In genomic region chr10:28954515-28954914, GRCm38 (mm10) we compare ENCODE assay signal across 14 mouse cellular contexts. TPM values are rescaled to one million over a fixed set of nuclear protein-coding genes. Genes with fewer than 3 reads are reported as not detected.
A peak's percentile ranks its signal among the peaks of the same experiment; 100 is the strongest.
DNase-seq lines count a peak whose midpoint lies in the region; ATAC-seq and TF ChIP-seq lines count a peak whose summit lies in the region.
"Had no signal": no experiment of that assay in that cellular context is flagged by ENCODE, and none has a peak within 500 bp of the region (broad histone marks: within the 10 kb centered on the region; RNA-seq: fewer than 3 reads in every experiment).

No protein-coding gene starts in this region.

- no peak for ATAC-seq in heart, embryonic 16.5 days (replicated peaks; ENCODE audit: extremely low read depth, insufficient read depth, low FRiP score)
- ATAC-seq in midbrain, embryonic 11.5 days (ENCODE audit: low FRiP score), result peak; percentile 54

- no peak for TF ChIP-seq POLR2A in myocyte (IDR thresholded peaks at IDR 0.05; ENCODE audit: insufficient read length, low read depth)

- no peak overlapping the region for H3K4me3 ChIP-seq in heart, embryonic 16.5 days (ENCODE audit: low read length)
- no peak overlapping the region for H3K4me3 ChIP-seq in midbrain, embryonic 11.5 days (ENCODE audit: low read depth, low read length)
- no peak overlapping the region for H3K4me3 ChIP-seq in midbrain, embryonic 10.5 days
- no peak overlapping the region for H3K4me3 ChIP-seq in myocyte
- H3K4me3 ChIP-seq: stomach, embryonic 15.5 days had no signal

- WGBS in heart, embryonic 16.5 days, result 49% methylated on average over 4 of the region's 4 CpGs
- WGBS in midbrain, embryonic 11.5 days, result 72% methylated on average over 4 of the region's 4 CpGs
- 76% methylated on average over 4 of the region's 4 CpGs for WGBS in midbrain, embryonic 10.5 days

- intact Hi-C loops in heart, postnatal 10 days (cut with DNase I), result loop anchor here (10.0 kb wide), 2 partner anchors 50 to 470 kb away; no protein-coding TSS in a partner anchor

- no peak overlapping the region for H3K27ac ChIP-seq in heart, embryonic 16.5 days (ENCODE audit: low read length)
- H3K27ac ChIP-seq in midbrain, embryonic 11.5 days (ENCODE audit: low read depth, low read length), result no peak overlapping the region
- H3K27ac ChIP-seq in midbrain, embryonic 10.5 days (replicated peaks), result no peak overlapping the region
- H3K27ac ChIP-seq: stomach, embryonic 15.5 days had no signal

- no peak overlapping the region for H3K9ac ChIP-seq in heart, embryonic 16.5 days (ENCODE audit: low read length)
- H3K9ac ChIP-seq in midbrain, embryonic 11.5 days (ENCODE audit: low read length), result no peak overlapping the region
- H3K9ac ChIP-seq: stomach, embryonic 15.5 days had no signal

- H3K4me1 ChIP-seq in heart, embryonic 16.5 days (ENCODE audit: control insufficient read depth, insufficient read depth, low read length), result no peaks in the 10 kb centered on the region
- H3K4me1 ChIP-seq in midbrain, embryonic 11.5 days (ENCODE audit: control insufficient read depth, insufficient read depth, low read length), result no peaks in the 10 kb centered on the region
- H3K4me1 ChIP-seq in midbrain, embryonic 10.5 days, result no peaks in the 10 kb centered on the region
- H3K4me1 ChIP-seq: stomach, embryonic 15.5 days had no signal

- H3K4me2 ChIP-seq in heart, embryonic 16.5 days (ENCODE audit: low read depth, low read length), result peak overlapping the region; percentile 29
- H3K4me2 ChIP-seq in midbrain, embryonic 11.5 days, result no peak overlapping the region
- H3K4me2 ChIP-seq in myocyte (ENCODE audit: low read depth), result peak overlapping the region; percentile 34
- H3K4me2 ChIP-seq: stomach, embryonic 15.5 days had no signal

- DNase-seq in heart, postnatal 10 days, result no peak
- DNase-seq in midbrain, embryonic 11.5 days (ENCODE audit: low spot score, missing footprints), result no peak
- DNase-seq in midbrain, embryonic 10.5 days (ENCODE audit: low spot score), result no peak
- peak; percentile 8 for DNase-seq in ZHBTc4 (ENCODE audit: low read depth, low spot score)
- no peak for DNase-seq in cerebellum, postnatal 36 days
- no peak for DNase-seq in natural killer cell, adult 2 months (ENCODE audit: low spot score in 2 of 2)

- H3K36me3 ChIP-seq in heart, embryonic 16.5 days (ENCODE audit: control insufficient read depth, insufficient read depth), result no peaks in the 10 kb centered on the region
- H3K36me3 ChIP-seq in midbrain, embryonic 11.5 days (ENCODE audit: control insufficient read depth, insufficient read depth, low read length), result no peaks in the 10 kb centered on the region
- H3K36me3 ChIP-seq in midbrain, embryonic 10.5 days, result no peaks in the 10 kb centered on the region
- H3K36me3 ChIP-seq in myocyte (ENCODE audit: control insufficient read depth, insufficient read depth), result no peaks in the 10 kb centered on the region
- H3K36me3 ChIP-seq: stomach, embryonic 15.5 days had no signal

- no peaks in the 10 kb centered on the region for H3K9me3 ChIP-seq in heart, embryonic 16.5 days (replicated peaks; ENCODE audit: control insufficient read depth, low read length)
- H3K9me3 ChIP-seq in midbrain, embryonic 11.5 days (ENCODE audit: control insufficient read depth, low read length), result no peaks in the 10 kb centered on the region
- H3K9me3 ChIP-seq in midbrain, embryonic 10.5 days (replicated peaks), result no peaks in the 10 kb centered on the region
- H3K9me3 ChIP-seq: stomach, embryonic 15.5 days had no signal

- H3K79me2 ChIP-seq in myocyte (ENCODE audit: control insufficient read depth, insufficient read depth), result no peaks in the 10 kb centered on the region

- H3K27me3 ChIP-seq in heart, embryonic 16.5 days (ENCODE audit: control insufficient read depth, insufficient read depth, low read length), result no peaks in the 10 kb centered on the region
- H3K27me3 ChIP-seq in midbrain, embryonic 11.5 days (ENCODE audit: control insufficient read depth, insufficient read depth, low read length), result no peaks in the 10 kb centered on the region
- H3K27me3 ChIP-seq in midbrain, embryonic 10.5 days (ENCODE audit: low read depth, poor library complexity, severe bottlenecking), result no peaks in the 10 kb centered on the region
- no peaks in the 10 kb centered on the region for H3K27me3 ChIP-seq in myocyte (ENCODE audit: control insufficient read depth, insufficient read depth, insufficient read length)
- H3K27me3 ChIP-seq: stomach, embryonic 15.5 days had no signal

- no peak overlapping the region for H3ac ChIP-seq in myocyte (ENCODE audit: control insufficient read depth, insufficient read length)

TF ChIP-seq in myocyte, 11 proteins besides CTCF, POLR2A, EP300 and RAD21:
- TF ChIP-seq MYOD1 (IDR thresholded peaks at IDR 0.05; ENCODE audit: control insufficient read depth in 1 of 3, insufficient read length in 2 of 3, low read depth in 2 of 3) (no peak), REST (IDR thresholded peaks at IDR 0.05; ENCODE audit: insufficient read depth, insufficient read length) (no peak), E2F4 (IDR thresholded peaks at IDR 0.05; ENCODE audit: insufficient read depth) (no peak), USF1 (IDR thresholded peaks at IDR 0.05; ENCODE audit: low read depth) (no peak)

RNA-seq across cellular contexts. Expression of gene 2310057J18Rik, which starts 31.6 kb away (rescaled TPM):
- polyA plus RNA-seq in heart, embryonic 16.5 days (2015; fragmentation: Nextera tagmentation; extraction: Ambion mirVana), result not detected in 2 replicates
- total RNA-seq in heart, postnatal 10 days (2021), result not detected
- not detected in 2 replicates for polyA plus RNA-seq in midbrain, embryonic 11.5 days (2014; fragmentation: Nextera tagmentation; extraction: Ambion mirVana)
- not detected in 2 replicates for polyA plus RNA-seq in midbrain, embryonic 10.5 days (2016; fragmentation: Nextera tagmentation; extraction: Ambion mirVana)
- polyA plus RNA-seq in myocyte (2012; fragmentation: generic; extraction: Trizol), result not detected
- total RNA-seq: adrenal gland, adult 2 months; heart, postnatal 14 days; left cerebral cortex, postnatal 36 days had no signal
- polyA plus RNA-seq: adrenal gland, adult 2 months; embryonic facial prominence, embryonic 11.5 days; liver, embryonic 16.5 days had no signal
